Mouse (Mus musculus): ENCODE results near the gene Phc1. TPM values are rescaled to one million over a fixed set of nuclear protein-coding genes. Genes with fewer than 3 reads are reported as not detected.

The Phc1 gene
- total RNA-seq, 2 experiments from 2014 or later = 17.5 to 21.8 TPM

DNA sequence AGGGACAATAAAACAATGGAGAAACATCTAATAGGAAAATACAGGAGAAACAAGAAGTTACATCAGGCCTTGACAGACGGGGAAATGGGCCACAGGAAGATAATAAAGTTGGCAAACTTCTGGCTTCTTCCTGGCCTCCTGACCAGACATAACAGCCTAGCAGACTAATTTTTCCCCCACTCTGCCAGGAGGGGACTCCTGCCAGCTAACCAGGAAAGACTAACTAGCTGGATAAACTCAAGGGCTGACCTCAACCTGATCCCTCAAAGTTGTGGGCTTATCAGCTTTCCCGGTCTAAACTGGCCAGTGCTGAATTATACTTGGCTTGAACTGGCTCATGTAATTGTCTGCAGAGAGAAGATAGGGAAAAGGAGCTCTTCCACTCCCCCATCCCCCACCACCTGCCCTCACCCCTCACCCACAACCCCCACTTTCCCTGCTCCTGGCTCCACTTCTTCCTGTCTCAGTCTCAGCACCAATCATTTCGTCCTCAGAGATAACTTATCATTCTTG, 40.7 kb downstream of the Phc1 start:
- no peak for DNase-seq
- intact Hi-C loops (cut with DNase I) = loop anchor here (5.0 kb wide), 2 partner anchors 93 to 742 kb away; no protein-coding TSS in a partner anchor

DNA sequence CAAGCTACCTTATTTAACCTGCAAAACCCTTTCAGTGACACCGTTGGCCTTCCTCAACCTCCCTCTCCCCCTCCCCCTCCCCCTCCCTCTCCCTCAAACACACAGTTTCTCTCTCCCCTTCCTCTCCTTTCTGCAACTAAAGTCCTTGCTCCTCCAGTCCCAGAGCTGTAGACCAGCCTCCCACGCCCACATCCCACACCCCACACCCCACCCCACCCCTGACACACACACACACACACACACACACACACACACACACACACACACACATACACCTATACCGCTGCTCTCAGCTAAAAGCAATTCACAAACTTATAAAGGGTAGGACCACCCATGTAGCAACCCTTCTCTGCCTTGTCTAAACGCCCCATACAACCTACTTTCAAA, 42.1 kb downstream of the Phc1 start:
- no peak for DNase-seq
- intact Hi-C loops (cut with DNase I) = no loop called here

DNA sequence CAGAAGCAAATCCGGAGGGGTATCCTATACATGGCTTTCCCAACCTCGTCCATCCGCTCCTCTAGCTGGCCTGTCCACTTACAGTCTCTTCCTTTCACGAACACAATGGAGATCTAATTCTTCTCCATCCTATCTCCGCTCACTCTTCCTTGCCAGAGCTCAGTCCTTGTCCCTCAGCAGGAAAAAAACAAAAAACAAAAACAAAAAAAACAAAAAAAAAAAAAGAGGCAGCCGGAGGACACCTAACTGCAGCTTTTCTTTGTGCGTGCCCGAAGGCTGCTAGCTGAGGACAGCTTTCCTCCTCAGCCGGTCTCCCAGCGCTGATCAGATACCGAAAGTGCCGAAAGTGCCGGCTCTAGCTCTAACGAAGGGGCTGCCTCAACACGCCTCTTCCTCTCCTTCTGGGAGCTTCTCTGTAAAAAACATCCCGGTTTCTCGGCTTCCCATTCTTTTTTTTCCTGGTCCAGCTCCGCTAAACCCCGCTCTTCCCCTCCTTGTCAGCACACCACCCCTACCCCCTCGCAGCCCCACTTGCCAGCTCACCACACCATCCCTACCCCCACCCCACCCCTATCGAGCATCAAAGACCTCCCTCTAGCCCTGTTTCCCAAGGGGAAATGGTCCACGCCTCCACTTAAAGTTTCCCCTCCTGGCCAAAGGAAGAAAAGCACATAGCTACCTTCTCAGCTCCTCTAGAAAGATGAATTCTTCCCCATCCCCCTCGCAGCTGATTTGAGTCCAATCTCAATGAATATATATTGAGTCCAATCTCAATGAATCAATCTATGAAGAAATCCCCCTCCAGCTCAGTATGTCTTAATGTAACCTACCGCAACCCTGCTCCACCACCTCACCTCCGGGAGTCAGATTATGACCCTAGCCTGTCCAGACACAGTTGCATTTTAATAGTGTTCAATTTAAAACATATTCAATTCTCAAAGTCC, 42.8 kb downstream of the Phc1 start:
- DNase-seq = peak in 1 of 2 experiments; percentile 9
- intact Hi-C loops (cut with DNase I) = no loop called here

DNA sequence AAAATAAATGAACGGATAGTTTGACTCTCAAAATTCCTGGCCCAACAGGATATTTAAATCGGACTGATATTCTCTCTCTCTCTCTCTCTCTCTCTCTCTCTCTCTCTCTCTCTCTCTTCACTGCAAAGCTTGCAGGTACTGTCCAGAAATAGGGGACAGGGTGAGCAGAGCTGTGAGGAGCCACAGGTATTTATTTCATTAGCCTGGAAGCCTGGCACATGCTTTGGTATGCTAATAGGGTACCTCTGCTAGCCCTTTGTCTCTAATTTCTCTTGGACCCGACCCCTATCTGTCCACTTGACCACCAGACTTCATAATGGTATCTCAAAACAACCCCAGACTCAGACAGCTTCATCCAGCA, 43.5 kb downstream of the Phc1 start:
- intact Hi-C loops (cut with DNase I) = no loop called here
- no peak for DNase-seq

DNA sequence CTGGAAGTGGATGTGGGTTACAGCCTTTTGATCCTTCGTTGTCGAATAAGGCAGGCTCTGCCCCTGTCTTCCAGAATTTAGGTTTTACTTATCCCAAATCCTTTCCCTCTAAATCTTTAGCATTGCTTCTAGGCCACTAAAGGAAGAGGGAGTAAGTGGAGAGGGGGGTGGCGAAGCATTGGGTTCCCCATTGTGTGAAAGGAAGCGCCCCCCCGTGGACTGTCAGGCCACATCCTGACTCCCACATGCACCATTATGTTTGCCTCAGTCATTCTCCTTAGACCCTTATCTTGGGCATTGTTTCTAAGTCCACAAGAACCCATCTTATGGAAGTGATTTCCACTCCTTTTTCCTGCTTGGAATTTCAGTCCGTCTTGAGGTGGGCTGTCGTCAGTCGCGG, 45.1 kb downstream of the Phc1 start:
- intact Hi-C loops (cut with DNase I) = no loop called here

DNA sequence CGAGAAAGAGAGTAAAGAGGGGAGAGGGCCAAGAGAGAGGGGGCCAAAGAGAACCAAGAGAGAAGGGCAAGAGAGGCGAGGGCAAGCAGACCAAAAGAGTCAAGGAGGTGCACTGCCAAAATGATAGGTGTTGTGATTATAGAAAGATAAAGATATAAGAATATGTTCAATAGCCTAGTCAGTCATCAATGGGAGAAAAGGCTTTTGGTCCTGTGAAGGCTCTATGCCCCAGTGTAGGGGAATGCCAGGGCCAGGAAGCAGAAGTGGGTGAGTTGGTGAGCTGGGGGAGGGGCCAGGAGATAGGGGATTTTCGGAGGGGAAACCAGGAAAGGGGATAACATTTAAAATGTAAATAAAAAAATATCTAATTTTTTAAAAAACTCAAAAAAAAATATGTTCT, 46.1 kb downstream of the Phc1 start:
- intact Hi-C loops (cut with DNase I) = no loop called here
- no peak for DNase-seq

More for the DNA sequence above, 45.1 kb downstream of the Phc1 start:
- no peak for DNase-seq

DNA sequence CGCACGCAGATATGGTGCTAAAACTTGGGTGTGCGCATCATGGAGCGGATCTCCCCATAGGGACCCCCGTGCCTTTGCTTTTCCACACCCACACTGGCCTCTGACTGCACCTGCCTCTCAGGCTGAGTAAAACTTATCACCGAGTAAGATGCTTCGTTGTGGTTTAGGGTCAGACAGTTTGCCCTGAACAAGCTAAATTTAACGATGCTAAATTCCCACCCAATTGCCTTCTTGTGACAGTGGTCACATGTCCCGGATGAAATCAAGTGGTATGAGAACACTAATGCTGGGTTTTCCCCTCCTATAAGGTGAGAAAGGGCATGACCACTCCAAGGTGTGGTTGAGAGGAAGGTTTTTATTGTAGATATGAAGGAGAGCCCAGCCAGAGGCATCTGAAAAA, 46.6 kb downstream of the Phc1 start:
- DNase-seq = no peak
- intact Hi-C loops (cut with DNase I) = no loop called here

DNA sequence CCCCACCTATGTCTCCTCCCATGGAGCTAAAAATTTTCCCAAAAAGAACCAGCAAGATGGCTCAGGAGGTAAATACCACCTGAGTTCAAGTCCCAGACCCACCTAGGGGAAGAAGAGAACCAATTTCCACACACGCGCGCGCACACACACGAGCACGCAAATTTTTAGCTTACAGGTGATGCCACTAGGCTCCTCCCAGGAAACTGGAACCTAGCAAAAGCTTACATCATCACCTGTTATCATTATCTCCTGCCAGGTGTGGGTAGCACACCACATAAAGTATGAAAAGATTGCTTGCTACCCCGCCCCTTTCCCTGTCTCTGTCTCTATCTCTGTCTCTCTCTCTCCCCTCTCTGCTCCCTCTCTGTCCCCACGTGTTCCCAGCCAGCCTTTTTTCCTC, 47.2 kb downstream of the Phc1 start:
- intact Hi-C loops (cut with DNase I) = no loop called here
- no peak for DNase-seq

DNA sequence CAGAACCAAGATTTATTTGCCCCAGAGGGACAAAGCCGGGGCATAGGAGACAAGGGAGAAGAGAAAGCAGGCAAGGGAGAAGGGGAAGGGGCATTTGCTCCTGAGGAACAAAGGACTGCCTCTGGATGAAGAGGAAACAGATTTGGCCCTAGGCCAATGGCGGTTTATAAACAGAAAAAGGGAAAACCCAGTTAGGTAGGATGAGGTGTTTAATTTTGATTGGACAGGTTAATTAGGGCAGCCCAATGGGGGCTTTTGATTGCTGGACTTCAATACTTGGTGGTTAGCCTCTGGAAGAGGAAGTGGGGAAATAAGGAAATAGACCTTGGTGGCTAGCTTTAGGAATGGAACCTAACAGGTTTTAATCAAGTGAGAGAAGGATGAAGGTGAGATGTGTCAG, 48.2 kb downstream of the Phc1 start:
- intact Hi-C loops (cut with DNase I) = no loop called here
- no peak for DNase-seq

DNA sequence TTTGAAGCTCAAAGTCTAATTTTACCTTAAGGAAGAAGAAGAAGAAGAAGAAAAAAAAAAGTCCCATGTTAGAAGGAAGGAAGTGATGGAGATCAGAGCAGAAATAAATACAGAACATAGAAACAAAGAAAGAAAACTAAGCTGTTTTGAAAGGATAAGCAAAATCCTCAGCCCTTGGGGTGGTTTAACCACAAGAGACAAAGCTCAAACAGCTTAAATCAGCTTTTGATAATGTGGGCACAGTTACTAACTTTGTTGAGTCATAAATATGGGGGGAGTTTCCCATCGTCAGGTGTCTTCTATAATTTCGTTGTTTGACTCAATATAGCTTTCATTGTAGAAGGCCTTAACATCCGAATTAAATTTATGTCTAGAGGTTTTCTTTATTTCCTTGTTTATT, 48.6 kb downstream of the Phc1 start:
- intact Hi-C loops (cut with DNase I) = no loop called here
- no peak for DNase-seq

DNA sequence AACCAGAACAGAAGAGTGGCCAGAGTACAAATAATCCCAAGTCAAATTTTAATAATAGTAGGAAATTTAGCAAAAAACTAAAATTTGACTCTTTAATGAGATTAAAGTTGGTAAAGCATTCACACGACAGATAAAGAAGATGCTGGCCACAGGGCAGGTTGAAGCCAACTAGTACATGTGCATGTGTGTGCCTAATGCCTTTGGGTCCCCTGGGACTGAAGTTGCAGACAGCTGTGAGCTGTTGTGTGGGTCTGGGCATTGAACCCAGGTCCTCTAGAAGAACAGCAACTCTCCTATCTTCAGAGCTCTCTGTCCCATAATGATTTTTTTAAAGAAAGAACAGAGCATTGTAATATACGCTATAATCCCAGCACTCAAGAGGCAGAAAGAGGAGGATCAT, 49.1 kb downstream of the Phc1 start:
- no peak for DNase-seq
- intact Hi-C loops (cut with DNase I) = no loop called here

DNA sequence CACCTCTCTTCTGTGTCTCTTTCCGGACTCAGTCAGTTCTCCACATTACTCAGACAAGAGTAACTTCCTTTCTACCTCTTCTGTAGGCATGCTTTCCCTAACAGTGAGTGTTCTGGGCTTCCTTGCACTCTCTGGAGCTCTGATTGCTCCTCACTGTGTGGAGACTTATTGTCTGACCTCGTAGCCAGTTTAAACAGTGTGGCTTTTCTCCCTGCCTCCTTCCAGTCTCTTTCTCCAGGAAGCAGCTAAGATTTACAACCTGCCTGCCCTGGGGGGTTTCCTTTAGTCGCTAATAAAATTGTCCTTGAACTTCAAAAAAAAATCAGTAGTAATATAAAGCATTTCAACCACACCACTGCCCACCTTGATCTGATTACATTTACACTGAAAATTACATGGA, 50.1 kb downstream of the Phc1 start:
- intact Hi-C loops (cut with DNase I) = no loop called here
- no peak for DNase-seq

DNA sequence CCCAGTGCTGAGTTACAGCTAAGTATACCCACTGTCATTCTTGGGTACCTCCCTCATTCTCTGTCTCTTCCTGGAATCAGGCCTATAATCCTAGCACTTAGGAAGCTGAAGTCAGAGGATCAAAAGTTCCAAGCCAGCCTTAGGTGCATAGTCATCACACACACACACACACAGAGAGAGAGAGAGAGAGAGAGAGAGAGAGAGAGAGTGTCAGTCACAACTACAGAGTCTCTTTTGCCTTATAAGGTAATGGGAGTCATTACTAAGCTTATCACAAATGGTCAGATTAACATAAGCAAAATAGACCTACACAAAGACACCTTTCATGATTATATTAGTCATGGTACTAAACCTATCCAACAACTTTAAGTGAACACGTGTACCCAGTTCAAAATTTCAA, 51.0 kb downstream of the Phc1 start:
- intact Hi-C loops (cut with DNase I) = no loop called here
- DNase-seq = no peak

DNA sequence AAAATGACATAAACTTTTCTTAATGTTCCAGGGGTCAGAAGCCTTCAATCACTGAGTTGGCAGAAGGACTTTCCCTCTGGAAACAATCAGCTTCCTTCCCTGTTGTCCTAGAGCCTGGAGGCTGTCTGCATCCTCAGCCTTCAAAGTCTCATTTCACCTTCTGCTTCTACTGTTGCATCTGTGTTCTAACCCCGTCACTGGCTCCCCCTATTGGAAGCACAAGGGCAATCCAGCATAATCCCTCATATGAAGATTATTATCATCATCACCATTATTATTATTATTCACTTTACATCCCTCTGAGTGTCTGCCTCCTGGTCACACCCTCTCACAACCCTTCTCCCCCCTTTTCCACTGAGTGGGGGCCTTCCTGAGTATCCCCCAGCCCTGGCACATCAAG, 52.1 kb downstream of the Phc1 start:
- intact Hi-C loops (cut with DNase I) = no loop called here
- DNase-seq = no peak

DNA sequence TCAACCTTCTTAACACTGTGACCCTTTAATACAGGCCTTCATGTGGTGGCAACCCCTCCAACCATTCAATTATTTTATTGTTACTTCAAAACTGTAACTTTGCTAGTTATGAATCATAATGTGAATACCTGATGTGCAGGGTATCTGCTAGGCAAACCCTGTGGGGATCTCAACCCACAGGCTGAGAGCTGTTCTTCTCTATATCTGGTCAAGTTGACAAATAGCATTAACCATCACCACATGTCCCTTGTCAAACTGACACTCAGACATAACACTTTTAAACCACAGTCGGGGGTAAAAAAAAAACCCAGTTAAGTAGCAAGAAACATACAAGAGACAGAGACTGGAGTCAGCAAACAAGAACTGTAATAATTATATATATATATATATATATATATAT, 55.5 kb downstream of the Phc1 start:
- intact Hi-C loops (cut with DNase I) = no loop called here

DNA sequence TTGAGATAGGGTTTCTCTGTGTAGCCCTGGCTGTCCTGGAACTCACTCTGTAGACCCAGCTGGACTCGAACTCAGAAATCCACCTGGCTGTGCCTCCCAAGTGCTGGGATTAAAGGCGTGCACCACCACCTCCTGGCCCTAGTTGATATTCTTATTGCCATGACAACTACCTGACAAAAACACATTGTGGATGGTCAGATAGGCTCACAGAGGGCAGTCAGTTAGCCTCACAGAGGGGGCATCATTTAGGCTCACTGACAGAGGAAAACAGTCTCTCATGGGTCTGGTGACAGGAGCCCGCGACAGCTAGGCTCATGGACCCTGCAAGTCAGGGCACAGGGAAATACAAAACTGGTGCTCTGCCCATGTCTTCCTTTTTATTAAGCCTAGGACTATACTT, 56.1 kb downstream of the Phc1 start:
- no peak for DNase-seq

More for the DNA sequence above, 55.5 kb downstream of the Phc1 start:
- DNase-seq = no peak

DNA sequence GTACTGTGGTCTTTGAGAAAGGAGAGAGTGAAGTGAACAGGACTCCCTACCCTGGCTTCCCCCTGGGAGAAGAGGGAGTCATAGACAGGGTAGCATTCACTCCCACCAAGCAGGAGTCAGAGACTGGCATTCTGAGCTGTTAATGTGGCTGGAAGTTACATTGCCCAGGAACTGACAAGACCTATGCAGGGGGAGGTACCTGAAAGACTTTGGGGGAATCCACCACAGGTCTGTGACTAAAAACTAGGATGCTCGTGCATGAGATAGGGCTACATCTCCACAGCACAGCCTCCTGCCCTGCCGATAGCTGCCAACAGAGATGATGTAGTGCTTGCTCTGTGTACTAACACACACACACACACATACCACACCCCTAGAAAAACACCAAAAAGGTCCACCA, 56.9 kb downstream of the Phc1 start:
- DNase-seq = no peak
- intact Hi-C loops (cut with DNase I) = no loop called here

More for the DNA sequence above, 56.1 kb downstream of the Phc1 start:
- intact Hi-C loops (cut with DNase I) = no loop called here

DNA sequence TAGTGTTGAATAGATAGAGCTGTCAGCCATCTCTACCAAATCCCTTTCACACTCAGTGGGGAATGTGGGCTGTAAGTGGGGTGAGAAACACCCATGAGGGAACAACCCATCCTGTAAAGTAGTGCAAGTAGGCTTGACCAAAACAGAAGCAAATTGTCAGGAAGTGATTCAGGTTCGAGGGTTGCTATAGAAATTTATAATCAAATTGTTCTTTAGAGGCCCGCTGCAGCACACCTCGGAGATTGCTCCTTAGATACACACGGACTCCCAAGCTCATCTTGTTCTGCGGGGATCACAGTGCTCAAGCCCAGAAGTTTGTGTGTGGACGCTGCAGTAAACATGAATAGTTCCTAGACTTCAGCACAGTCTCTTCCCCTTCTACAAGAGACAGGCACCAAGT, 57.6 kb downstream of the Phc1 start, which contains the start of gene Klrg1:
Gene Klrg1 (minus strand): TSS at position 101 of the 400 bp plus-strand sequence.
- intact Hi-C loops (cut with DNase I) = no loop called here
- no peak for DNase-seq

DNA sequence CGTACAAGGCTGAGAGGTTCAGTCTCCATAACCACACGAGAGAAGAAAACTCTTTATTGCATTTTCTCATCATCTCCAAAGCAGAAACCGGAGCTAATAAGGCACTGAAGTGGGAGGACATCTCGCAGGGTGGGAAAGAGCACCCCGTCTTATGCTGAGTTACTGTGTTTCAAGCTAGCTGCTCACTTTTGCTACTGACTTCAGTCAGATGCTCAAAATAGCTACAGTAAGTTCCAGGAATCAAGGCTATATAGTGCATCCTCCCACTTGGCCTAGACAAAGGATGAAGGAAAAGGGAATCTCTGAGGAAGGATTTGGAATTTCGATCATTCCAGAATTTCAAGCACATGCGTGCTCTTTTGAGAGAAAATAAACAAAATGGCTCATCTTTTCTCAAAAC, 63.8 kb downstream of the Phc1 start:
- DNase-seq = no peak
- intact Hi-C loops (cut with DNase I) = no loop called here

DNA sequence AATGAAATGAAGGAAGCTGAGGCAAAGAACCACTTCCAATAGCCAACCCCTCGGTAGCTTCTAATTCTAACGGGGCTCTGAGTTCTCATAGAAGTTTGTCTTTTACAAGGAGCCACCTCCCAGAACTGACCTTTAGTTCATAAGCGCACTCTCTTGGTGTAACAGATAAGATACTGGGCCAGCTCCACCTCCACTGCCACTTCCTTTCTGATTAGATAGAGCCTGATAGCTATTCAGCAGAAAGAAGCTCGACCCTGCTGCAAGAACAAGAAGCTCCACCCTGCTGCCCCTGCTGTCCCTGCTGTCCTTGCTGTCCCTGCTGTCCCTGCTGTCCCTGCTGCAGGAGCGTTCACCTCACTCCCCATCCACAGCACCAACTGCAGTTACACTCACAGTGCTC, 65.8 kb downstream of the Phc1 start:
- no peak for DNase-seq
- intact Hi-C loops (cut with DNase I) = no loop called here

DNA sequence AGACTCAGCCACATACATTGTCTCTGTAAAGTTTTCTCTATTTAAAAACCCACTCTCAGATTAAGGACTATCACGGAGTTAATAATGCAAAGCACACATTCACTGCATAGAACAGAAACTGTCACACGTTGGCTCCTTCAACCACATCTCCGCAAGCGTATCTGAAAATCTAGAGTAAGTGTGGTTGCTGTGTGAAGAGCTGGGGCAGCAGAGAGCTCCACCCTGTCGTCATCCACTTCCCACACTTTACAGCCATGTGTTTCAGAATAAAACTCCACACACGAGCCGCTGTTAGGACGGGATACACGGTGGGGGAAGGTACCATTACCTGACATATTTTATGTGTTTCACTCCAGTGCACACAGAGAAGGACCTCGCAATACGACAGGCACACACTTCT, 70.2 kb downstream of the Phc1 start:
- DNase-seq = no peak
- intact Hi-C loops (cut with DNase I) = no loop called here

DNA sequence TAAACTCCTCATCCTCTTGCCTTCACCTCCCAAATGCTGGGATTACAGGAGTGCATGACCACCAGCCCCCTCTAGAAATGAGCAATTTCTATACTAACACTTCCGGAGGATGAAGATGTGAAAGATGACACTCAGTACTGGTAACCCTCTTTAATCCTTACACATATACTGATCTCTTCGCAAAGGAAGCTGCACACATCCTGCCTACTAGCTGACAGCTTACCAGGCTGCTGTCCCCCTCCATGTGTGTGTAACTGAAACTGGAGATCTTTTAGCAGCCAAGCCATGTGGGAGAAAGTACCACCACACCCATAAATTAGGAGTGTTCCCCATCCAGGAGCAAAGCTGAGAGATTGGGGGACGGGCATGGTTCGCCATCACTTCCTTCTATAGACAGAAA, 71.2 kb downstream of the Phc1 start:
- intact Hi-C loops (cut with DNase I) = no loop called here

More for the DNA sequence above, 71.2 kb downstream of the Phc1 start:
- DNase-seq = no peak

Measured in heart, postnatal 36 days (tissue).